Mouse (Mus musculus) cerebellum, adult 18-20 months (tissue): ENCODE results near the gene Ikbkg.
"Not testable (repeated sequence)": the region's sequence is repeated elsewhere in the genome, so short reads cannot be mapped to it uniquely, and the experiment has no call there.

Source experiments
- DNase-seq, 2 experiments: peaks; one replicate each; pipeline ENCODE4 v3.0.0; 2021

The Ikbkg gene

GRCm38 (mm10) chrX:74392535-74393443 lies at the start of gene Ikbkg, which contains the start of gene Fam3a:
Gene Ikbkg, plus strand, starts transcription at chrX:74393290.
Gene Fam3a, minus strand, starts transcription at chrX:74393272.
- peak; percentile 76 to 91 for DNase-seq

- no peak for DNase-seq
Measured at GRCm38 (mm10) chrX:74352645-74353466, 40.2 kb upstream of the Ikbkg start.

- DNase-seq = peak; percentile 83 to 84
Measured at GRCm38 (mm10) chrX:74353467-74353770, 39.7 kb upstream of the Ikbkg start, which contains the start of gene Lage3. Gene Lage3, minus strand, starts transcription at chrX:74353618.

- not testable (repeated sequence) for DNase-seq
Measured at GRCm38 (mm10) chrX:74357069-74357468, 36.0 kb upstream of the Ikbkg start.

GRCm38 (mm10) chrX:74359171-74359570 lies 33.9 kb upstream of the Ikbkg start:
- no peak for DNase-seq

- DNase-seq = no peak
Measured at GRCm38 (mm10) chrX:74367512-74367911, 25.6 kb upstream of the Ikbkg start.

- DNase-seq = peak; percentile 69 to 73
Measured at GRCm38 (mm10) chrX:74368209-74368909, 24.7 kb upstream of the Ikbkg start.

GRCm38 (mm10) chrX:74372888-74373549 lies 20.1 kb upstream of the Ikbkg start, which contains the start of the genes Ubl4a and Slc10a3:
Gene Ubl4a, minus strand, starts transcription at chrX:74373218.
Gene Slc10a3, minus strand, starts transcription at chrX:74373349.
- peak; percentile 75 to 83 for DNase-seq

GRCm38 (mm10) chrX:74384451-74384850 lies 8.6 kb upstream of the Ikbkg start:
- no peak for DNase-seq

- DNase-seq = no peak
Measured at GRCm38 (mm10) chrX:74388153-74388552, 4.9 kb upstream of the Ikbkg start.

GRCm38 (mm10) chrX:74400136-74400535 lies 7.0 kb downstream of the Ikbkg start:
- no peak for DNase-seq

- DNase-seq = no peak
Measured at GRCm38 (mm10) chrX:74408340-74408739, 15.2 kb downstream of the Ikbkg start.

- peak; percentile 70 to 73 for DNase-seq
Measured at GRCm38 (mm10) chrX:74413377-74413776, 20.3 kb downstream of the Ikbkg start.

GRCm38 (mm10) chrX:74424443-74424842 lies 31.4 kb downstream of the Ikbkg start:
- DNase-seq = no peak

GRCm38 (mm10) chrX:74425195-74425594 lies 32.1 kb downstream of the Ikbkg start:
- DNase-seq = peak in 1 of 2 experiments; percentile 15

- no peak for DNase-seq
Measured at GRCm38 (mm10) chrX:74426256-74426655, 33.2 kb downstream of the Ikbkg start.

GRCm38 (mm10) chrX:74427116-74427515 lies 34.0 kb downstream of the Ikbkg start:
- DNase-seq = no peak

- no peak for DNase-seq
Measured at GRCm38 (mm10) chrX:74428146-74428825, 35.2 kb downstream of the Ikbkg start.

GRCm38 (mm10) chrX:74428826-74429276 lies 35.8 kb downstream of the Ikbkg start, which contains the start of gene G6pdx:
Gene G6pdx, minus strand, starts transcription at chrX:74429194.
- peak; percentile 87 to 88 for DNase-seq

GRCm38 (mm10) chrX:74429290-74429821 lies 36.3 kb downstream of the Ikbkg start:
- peak; percentile 69 to 79 for DNase-seq
